Mouse (Mus musculus) liver, postnatal 0 days (tissue): ENCODE results near the gene Fgd3. TPM values are rescaled to one million over a fixed set of nuclear protein-coding genes. Genes with fewer than 3 reads are reported as not detected.
A peak's percentile ranks its signal among the peaks of the same experiment; 100 is the strongest.

Experiments used
- ATAC-seq: fragments of 200-750 bp; cut with Nextera tagmentation; 2 replicates; pipeline ENCODE4 v1.8.0; 2017; ENCODE audit warnings: mild to moderate bottlenecking, moderate library complexity
- DNase-seq: peaks from one replicate; pipeline ENCODE4 v3.0.0-alpha.2; 2016
- H3K27ac ChIP-seq: fragments of 300-500 bp; sonication (generic); 2 replicates; pipeline ENCODE4 v1.5.1; 2014; ENCODE audit warnings: antibody characterized with exemption, moderate library complexity, mild to moderate bottlenecking, low read depth
- H3K27me3 ChIP-seq: fragments of 300-500 bp; sonication (generic); 2 replicates; pipeline ENCODE4 v1.6.1; 2014; ENCODE audit warnings: low read length, control low read depth, mixed read lengths; ENCODE audit not compliant: insufficient read depth
- H3K36me3 ChIP-seq: fragments of 300-500 bp; sonication (generic); replicated peaks from 2 replicates; pipeline ENCODE4 v1.6.1; 2014; ENCODE audit warnings: mild to moderate bottlenecking, control low read depth, low read length, moderate library complexity, mixed read lengths; ENCODE audit not compliant: insufficient read depth
- H3K4me1 ChIP-seq: fragments of 300-500 bp; sonication (generic); 2 replicates; pipeline ENCODE4 v1.6.1; 2014; ENCODE audit warnings: antibody characterized with exemption, mild to moderate bottlenecking, control low read depth; ENCODE audit not compliant: insufficient read depth
- H3K4me2 ChIP-seq: fragments of 300-500 bp; sonication (generic); 2 replicates; pipeline ENCODE4 v1.6.1; 2014; ENCODE audit warnings: low read depth, mild to moderate bottlenecking, low read length, moderate library complexity, mixed read lengths
- H3K4me3 ChIP-seq: fragments of 300-500 bp; sonication (generic); 2 replicates; pipeline ENCODE4 v1.5.1; 2014; ENCODE audit warnings: low read depth, low read length
- H3K9ac ChIP-seq: fragments of 300-500 bp; sonication (generic); replicated peaks from 2 replicates; pipeline ENCODE4 v1.6.1; 2014; ENCODE audit warnings: mild to moderate bottlenecking, moderate library complexity
- H3K9me3 ChIP-seq: fragments of 300-500 bp; sonication (generic); 2 replicates; pipeline ENCODE4 v1.6.1; 2016; ENCODE audit warnings: mild to moderate bottlenecking, control low read depth, low read length, mixed read lengths
- CTCF ChIP-seq: sonication (generic); IDR thresholded peaks from 2 replicates; pipeline ENCODE4 v1.5.1; 2016; ENCODE audit warnings: antibody characterized with exemption, low read depth
- EP300 ChIP-seq: IDR thresholded peaks from 2 replicates; pipeline ENCODE4 v1.6.1; 2016; ENCODE audit warnings: antibody characterized with exemption, low read depth, mild to moderate bottlenecking
- WGBS: fragments of 180-500 bp; shearing (Covaris S2); extraction: QIAGEN DNeasy Blood & Tissue Kit; methylation state at CpG from one replicate; pipeline ENCODE4 v1.1.7; 2014; ENCODE audit not compliant: insufficient replicate concordance; 5-methylcytosine and 5-hydroxymethylcytosine counted together
- polyA plus RNA-seq: library from polyadenylated mRNA; unstranded; fragments of >200 nt; fragmentation: Nextera tagmentation; extraction: Ambion mirVana; gene quantifications from 2 replicates; pipeline ENCODE4 v1.2.1, GENCODE M21; 2015

The Fgd3 gene
- polyA plus RNA-seq, 1 experiment from 2014 or later: 0.62 TPM

GRCm38 (mm10) chr13:49344567-49344966 lies 24.5 kb upstream of the Fgd3 start:
- ATAC-seq (peak; percentile 4), DNase-seq (no peak)
- no peak for TF ChIP-seq EP300
- no peak for TF ChIP-seq CTCF
- Histone ChIP-seq H3K27ac (0 out of 2 replicates have a peak overlapping the region, but pooled peaks have one; percentile 11), H3K9me3 (no peaks in the 10 kb centered on the region), H3K4me3 (no peak overlapping the region), H3K4me1 (peaks cover 48% of the 10 kb centered on the region), H3K27me3 (no peaks in the 10 kb centered on the region), H3K36me3 (no peaks in the 10 kb centered on the region), H3K9ac (peak overlapping the region; percentile 26; the same call in 1 of the 2 replicates), H3K4me2 (peak overlapping the region; percentile 31; the same call in 1 of the 2 replicates)
- WGBS: 50% methylated on average over 8 of the region's 8 CpGs

- ATAC-seq (no peak), DNase-seq (no peak)
- no peak for TF ChIP-seq EP300
- no peak for TF ChIP-seq CTCF
- Histone ChIP-seq H3K9me3 (no peaks in the 10 kb centered on the region), H3K4me2 (peak overlapping the region; percentile 97), H3K36me3 (no peaks in the 10 kb centered on the region), H3K27ac (no peak overlapping the region), H3K4me1 (peaks cover 48% of the 10 kb centered on the region), H3K9ac (0 out of 2 replicates have a peak overlapping the region, but pooled peaks have one; percentile 11), H3K27me3 (no peaks in the 10 kb centered on the region), H3K4me3 (0 out of 2 replicates have a peak overlapping the region, but pooled peaks have one; percentile 87)
Measured at GRCm38 (mm10) chr13:49342723-49343100, 22.6 kb upstream of the Fgd3 start.

DNA sequence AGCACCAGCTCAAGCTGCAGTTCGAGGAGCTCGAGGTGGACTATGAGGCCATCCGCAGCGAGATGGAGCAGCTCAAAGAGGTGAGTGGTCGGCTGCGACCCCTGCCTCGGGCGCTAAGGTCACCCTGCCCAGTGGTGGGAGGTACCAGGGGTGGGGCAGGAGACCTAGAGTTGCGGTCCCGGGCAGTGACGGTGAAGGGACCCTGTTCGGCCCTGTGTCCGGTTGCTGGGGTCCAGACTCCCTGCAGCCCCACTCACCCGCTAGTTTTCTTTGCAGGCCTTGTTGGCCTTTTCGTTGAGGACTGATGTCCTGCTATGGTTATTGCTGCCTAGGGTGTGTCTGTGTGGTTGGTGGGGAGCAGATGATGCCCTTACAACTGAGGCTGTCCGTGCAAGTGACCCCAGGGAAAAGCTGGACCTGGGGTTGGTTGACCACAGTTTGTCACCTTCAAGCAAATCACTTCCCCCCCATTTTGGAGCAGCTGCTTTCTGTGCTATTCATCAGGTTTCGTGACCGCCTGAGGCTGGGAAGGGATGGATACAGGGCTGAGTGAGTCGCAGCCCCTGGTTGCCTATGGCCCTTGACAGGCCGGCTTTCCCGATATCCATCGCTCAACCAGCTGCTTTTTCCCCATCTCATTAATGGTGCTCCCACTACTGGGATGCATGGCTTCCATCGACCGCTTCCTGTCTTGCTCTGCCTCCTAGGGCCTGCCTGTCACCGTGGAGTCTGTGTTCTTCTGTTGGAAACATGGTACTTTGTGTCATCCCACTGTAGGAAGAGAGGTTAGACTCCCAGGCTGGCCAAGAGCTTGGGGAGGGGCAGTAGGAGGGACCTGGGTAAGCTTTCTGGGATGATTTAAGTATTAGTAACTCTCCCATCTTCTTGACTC lies 22.0 kb upstream of the Fgd3 start:
- H3K4me3 ChIP-seq: peak overlapping the region; percentile 87
- H3K27ac ChIP-seq: peak overlapping the region; percentile 46
- no peaks in the 10 kb centered on the region for H3K9me3 ChIP-seq
- WGBS: 12% methylated on average over 22 of the region's 25 CpGs
- no peak for ATAC-seq
- no peaks in the 10 kb centered on the region for H3K36me3 ChIP-seq
- H3K27me3 ChIP-seq: no peaks in the 10 kb centered on the region
- TF ChIP-seq CTCF (no peak), EP300 (no peak)
- H3K4me2 ChIP-seq: peak overlapping the region; percentile 97
- no peak for DNase-seq
- H3K9ac ChIP-seq: peak overlapping the region; percentile 75
- H3K4me1 ChIP-seq: peaks cover 48% of the 10 kb centered on the region

- ATAC-seq (peak; percentile 99), DNase-seq (peak; percentile 96)
- H3K4me3 ChIP-seq: peak within 1 kb of the TSS; percentile 87
- whole genome bisulfite sequencing: under 1% methylated on average over 71 of the region's 74 CpGs
- H3K4me2 ChIP-seq: peak within 1 kb of the TSS; percentile 97
- no peaks in the 10 kb centered on the region for H3K9me3 ChIP-seq
- H3K27me3 ChIP-seq: no peaks in the 10 kb centered on the region
- TF ChIP-seq CTCF: peak; percentile 43
- no peak for TF ChIP-seq EP300
- peak within 1 kb of the TSS; percentile 69 for H3K27ac ChIP-seq
- H3K4me1 ChIP-seq: peaks cover 48% of the 10 kb centered on the region
- peak within 1 kb of the TSS; percentile 75 for H3K9ac ChIP-seq
- no peaks in the 10 kb centered on the region for H3K36me3 ChIP-seq
Measured at GRCm38 (mm10) chr13:49341012-49341830, 21.1 kb upstream of the Fgd3 start, which contains the start of gene Bicd2. Bicd2 (plus strand) TSS chr13:49341585.

- TF ChIP-seq EP300 (no peak), CTCF (peak; percentile 81)
- DNase-seq (peak; percentile 58), ATAC-seq (no peak)
- H3K36me3 ChIP-seq: no peaks in the 10 kb centered on the region
- no peaks in the 10 kb centered on the region for H3K9me3 ChIP-seq
- H3K27me3 ChIP-seq: no peaks in the 10 kb centered on the region
- H3K9ac ChIP-seq: no peak overlapping the region
- 64% methylated on average over 7 of the region's 7 CpGs for WGBS
- peaks cover 31% of the 10 kb centered on the region for H3K4me1 ChIP-seq
- H3K4me2 ChIP-seq: no peak overlapping the region
- no peak overlapping the region for H3K27ac ChIP-seq
- no peak overlapping the region for H3K4me3 ChIP-seq
Measured at GRCm38 (mm10) chr13:49338893-49339546, 18.9 kb upstream of the Fgd3 start.
